Mouse (Mus musculus) forebrain, embryonic 13.5 days (tissue): ENCODE data around the gene Rack1. TPM values are rescaled to one million over a fixed set of nuclear protein-coding genes. Genes with fewer than 3 reads are reported as not detected.
"Not testable (repeated sequence)": the region's sequence is repeated elsewhere in the genome, so short reads cannot be mapped to it uniquely, and the experiment has no call there.

ENCODE experiments used
- ATAC-seq: fragments of 200-750 bp; cut with Nextera tagmentation; 2 replicates; pipeline ENCODE4 v1.8.0; 2017
- H3K27ac ChIP-seq: fragments of 300-500 bp; sonication (generic); 2 replicates; pipeline ENCODE4 v1.5.1; 2015; ENCODE audit warnings: inconsistent platforms, mild to moderate bottlenecking, moderate library complexity
- H3K27me3 ChIP-seq: fragments of 300-500 bp; sonication (generic); 2 replicates; pipeline ENCODE4 v1.6.1; 2015; ENCODE audit warnings: mild to moderate bottlenecking, inconsistent platforms
- H3K36me3 ChIP-seq: fragments of 300-500 bp; sonication (generic); 2 replicates; pipeline ENCODE4 v1.6.1; 2015; ENCODE audit warnings: mild to moderate bottlenecking, inconsistent platforms; ENCODE audit not compliant: poor library complexity, severe bottlenecking
- H3K4me1 ChIP-seq: fragments of 300-500 bp; sonication (generic); 2 replicates; pipeline ENCODE4 v1.6.1; 2015; ENCODE audit warnings: inconsistent platforms
- H3K4me2 ChIP-seq: fragments of 300-500 bp; sonication (generic); 2 replicates; pipeline ENCODE4 v1.6.1; 2015; ENCODE audit warnings: inconsistent platforms, mild to moderate bottlenecking, moderate library complexity
- H3K4me3 ChIP-seq: fragments of 300-500 bp; sonication (generic); 2 replicates; pipeline ENCODE4 v1.5.1; 2015; ENCODE audit warnings: mild to moderate bottlenecking, inconsistent platforms
- H3K9ac ChIP-seq: fragments of 300-500 bp; sonication (generic); 2 replicates; pipeline ENCODE4 v1.6.1; 2015; ENCODE audit warnings: mild to moderate bottlenecking, inconsistent platforms
- H3K9me3 ChIP-seq: fragments of 300-500 bp; sonication (generic); replicated peaks from 2 replicates; pipeline ENCODE4 v1.6.1; 2016; ENCODE audit warnings: inconsistent platforms
- WGBS: fragments of 180-500 bp; shearing (Covaris S2); methylation state at CpG from one replicate; pipeline ENCODE4 v1.1.7; 2015; 5-methylcytosine and 5-hydroxymethylcytosine counted together
- polyA plus RNA-seq: library from polyadenylated mRNA; unstranded; fragments of >200 nt; fragmentation: Nextera tagmentation; extraction: Ambion mirVana; gene quantifications from 2 replicates; pipeline ENCODE4 v1.2.1, GENCODE M21; 2015

Rack1 gene
- polyA plus RNA-seq, 1 experiment from 2014 or later, result 585 TPM

DNA sequence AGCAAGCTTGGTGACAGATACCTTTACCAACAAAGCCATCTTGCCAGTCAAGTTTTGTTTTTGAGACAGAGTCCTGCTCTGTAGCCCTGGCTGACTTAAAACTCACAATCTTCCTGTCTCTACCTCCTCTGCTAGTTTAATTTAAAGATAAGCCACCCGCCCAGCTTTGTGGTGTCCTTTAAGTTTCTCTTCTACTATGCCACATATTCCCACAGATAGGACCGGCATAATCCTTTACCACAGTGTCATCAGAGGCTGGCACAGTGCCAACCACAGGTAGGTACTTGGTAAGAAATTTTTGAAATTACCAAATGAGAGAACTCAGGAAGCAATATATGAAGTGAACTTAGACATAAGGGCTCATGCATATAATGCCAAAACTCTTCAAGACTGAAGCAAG, 10.0 kb downstream of the Rack1 start:
- Histone ChIP-seq H3K4me3 (no peak overlapping the region), H3K4me2 (no peak overlapping the region), H3K27me3 (no peaks in the 10 kb centered on the region), H3K9me3 (no peaks in the 10 kb centered on the region), H3K27ac (no peak overlapping the region), H3K9ac (no peak overlapping the region), H3K36me3 (peaks cover 91% of the 10 kb centered on the region), H3K4me1 (peaks cover 11% of the 10 kb centered on the region)
- no peak for ATAC-seq
- 83% methylated on average over 2 of the region's 2 CpGs for WGBS

DNA sequence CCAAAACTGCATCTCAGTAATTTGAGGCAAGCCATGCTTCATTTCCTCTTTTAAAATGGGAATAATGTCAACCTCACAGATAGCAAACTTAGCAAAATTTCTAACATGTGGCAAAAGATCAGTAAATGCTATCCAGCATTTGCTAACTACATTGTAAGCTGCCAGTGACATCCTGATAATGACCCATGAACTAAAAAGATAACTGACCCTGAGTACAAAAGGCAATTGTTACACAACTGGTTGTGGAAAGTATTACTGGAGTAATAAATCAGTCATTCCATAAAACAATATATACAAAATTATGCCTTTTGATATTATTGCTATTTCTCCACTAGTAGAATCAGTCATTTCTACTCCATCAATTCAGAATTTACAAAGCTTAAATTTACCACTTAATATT, 13.7 kb downstream of the Rack1 start:
- no peak for ATAC-seq
- Histone ChIP-seq H3K4me3 (no peak overlapping the region), H3K4me1 (peaks cover 28% of the 10 kb centered on the region), H3K27ac (no peak overlapping the region), H3K4me2 (no peak overlapping the region), H3K9me3 (no peaks in the 10 kb centered on the region), H3K27me3 (no peaks in the 10 kb centered on the region), H3K9ac (no peak overlapping the region), H3K36me3 (peaks cover 60% of the 10 kb centered on the region)

- Histone ChIP-seq H3K27me3 (no peaks in the 10 kb centered on the region), H3K4me1 (peaks cover 28% of the 10 kb centered on the region), H3K9me3 (no peaks in the 10 kb centered on the region), H3K36me3 (peaks cover 39% of the 10 kb centered on the region), H3K4me2 (peak overlapping the region; percentile 87), H3K27ac (no peak overlapping the region; the same call in 1 of the 2 replicates), H3K9ac (peak overlapping the region; percentile 81), H3K4me3 (peak overlapping the region; percentile 73)
- no peak for ATAC-seq
- WGBS, result 82% methylated on average over 16 of the region's 16 CpGs
Measured at GRCm38 (mm10) chr11:48815851-48816250, 15.7 kb downstream of the Rack1 start.

DNA sequence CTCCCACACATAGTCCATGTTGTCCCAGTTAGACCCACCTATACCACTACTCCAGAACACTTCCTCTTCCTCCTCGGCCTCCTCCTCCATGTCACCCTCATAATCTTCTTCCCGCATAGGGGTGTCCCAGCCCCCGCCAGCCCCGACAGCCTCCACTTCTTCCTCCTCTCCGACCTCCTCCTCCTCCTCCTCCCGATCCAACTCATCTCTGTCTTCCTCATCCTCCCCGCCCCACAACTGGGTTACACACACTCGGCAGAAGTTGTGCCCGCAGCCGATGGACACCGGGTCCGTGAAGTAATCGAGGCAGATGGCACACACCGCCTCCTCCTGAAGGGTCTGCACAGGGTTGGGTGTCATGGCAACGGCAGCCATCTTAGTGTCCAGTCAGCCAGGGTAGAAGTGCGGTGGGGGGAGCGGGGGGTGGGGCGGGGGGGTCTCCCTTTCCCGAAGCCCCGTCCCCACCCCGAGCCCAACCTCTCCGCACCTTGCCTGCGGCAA, 16.2 kb downstream of the Rack1 start:
- Histone ChIP-seq H3K4me3 (peak overlapping the region; percentile 73), H3K9me3 (no peaks in the 10 kb centered on the region), H3K27ac (peak overlapping the region; percentile 95), H3K4me1 (peaks cover 28% of the 10 kb centered on the region), H3K36me3 (peaks cover 34% of the 10 kb centered on the region), H3K27me3 (no peaks in the 10 kb centered on the region), H3K9ac (peak overlapping the region; percentile 81), H3K4me2 (peak overlapping the region; percentile 87)
- 4% methylated on average over 17 of the region's 23 CpGs for WGBS
- ATAC-seq, result peak; percentile 58

- H3K9me3 ChIP-seq, result no peaks in the 10 kb centered on the region
- peaks cover 27% of the 10 kb centered on the region for H3K36me3 ChIP-seq
- H3K4me2 ChIP-seq, result peak within 1 kb of the TSS; percentile 87
- ATAC-seq, result peak; percentile 97
- no peaks in the 10 kb centered on the region for H3K27me3 ChIP-seq
- H3K4me1 ChIP-seq, result peaks cover 28% of the 10 kb centered on the region
- H3K4me3 ChIP-seq, result peak within 1 kb of the TSS; percentile 73
- peak within 1 kb of the TSS; percentile 95 for H3K27ac ChIP-seq
- H3K9ac ChIP-seq, result peak within 1 kb of the TSS; percentile 81
- under 1% methylated on average over 70 of the region's 77 CpGs for WGBS
Measured at GRCm38 (mm10) chr11:48816800-48817665, 16.9 kb downstream of the Rack1 start, which contains the start of gene Trim41. TSS of gene Trim41 (minus strand) at chr11:48817353.

DNA sequence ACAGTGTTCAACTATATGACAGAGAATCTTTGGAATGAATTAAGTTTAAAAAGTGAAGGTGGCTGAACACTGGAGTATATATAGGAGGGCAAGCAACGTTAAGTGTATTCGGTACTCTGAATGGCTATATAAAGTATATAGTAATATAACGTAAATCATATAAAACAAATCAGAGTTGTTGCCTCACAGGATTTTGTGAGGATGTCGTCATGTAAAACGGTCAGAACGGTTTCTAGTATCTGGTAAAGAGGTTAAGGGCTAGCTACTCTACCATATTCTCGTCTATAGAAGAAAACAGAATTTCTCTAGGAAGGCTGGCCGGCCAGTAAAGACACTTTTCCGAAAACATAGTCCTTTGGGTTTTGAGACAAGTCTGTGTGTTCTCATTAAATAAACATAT, 17.7 kb downstream of the Rack1 start:
- Histone ChIP-seq H3K4me1 (peaks cover 28% of the 10 kb centered on the region), H3K9me3 (no peaks in the 10 kb centered on the region), H3K9ac (peak overlapping the region; percentile 81), H3K4me2 (peak overlapping the region; percentile 87), H3K4me3 (peak overlapping the region; percentile 73), H3K27me3 (0 out of 2 replicates have a peak, but pooled peaks cover 4% of the 10 kb centered on the region), H3K36me3 (peaks cover 20% of the 10 kb centered on the region), H3K27ac (peak overlapping the region; percentile 95)
- ATAC-seq, result 0 out of 2 replicates have a peak, but pooled peaks have one; percentile 1
- 9% methylated on average over 9 of the region's 9 CpGs for WGBS

DNA sequence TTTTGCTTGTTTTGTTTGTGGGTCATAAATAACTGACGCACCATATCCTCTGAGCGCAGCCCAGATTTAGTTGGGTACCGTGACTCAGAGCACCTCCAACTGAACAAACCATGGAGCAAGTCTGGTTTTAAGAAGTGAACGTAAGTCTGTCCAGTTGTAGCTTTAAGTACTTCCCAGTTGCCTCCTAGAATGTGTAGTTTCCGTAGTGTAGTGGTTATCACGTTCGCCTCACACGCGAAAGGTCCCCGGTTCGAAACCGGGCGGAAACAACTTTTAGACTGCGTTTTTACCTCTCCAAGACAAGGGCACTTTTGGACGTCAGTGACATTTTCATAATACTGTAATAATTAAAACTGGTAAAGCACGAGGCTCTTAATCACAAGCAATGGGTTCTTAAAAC, 18.2 kb downstream of the Rack1 start:
- H3K4me1 ChIP-seq, result peaks cover 30% of the 10 kb centered on the region
- H3K4me3 ChIP-seq, result peak overlapping the region; percentile 73
- H3K27me3 ChIP-seq, result 0 out of 2 replicates have a peak, but pooled peaks cover 6% of the 10 kb centered on the region
- no peaks in the 10 kb centered on the region for H3K9me3 ChIP-seq
- peak overlapping the region; percentile 87 for H3K4me2 ChIP-seq
- no peak for ATAC-seq
- H3K36me3 ChIP-seq, result peaks cover 15% of the 10 kb centered on the region; the same call in 1 of the 2 replicates
- H3K9ac ChIP-seq, result peak overlapping the region; percentile 81
- H3K27ac ChIP-seq, result no peak overlapping the region; the same call in 1 of the 2 replicates
- under 1% methylated on average over 16 of the region's 16 CpGs for WGBS

- Histone ChIP-seq H3K36me3 (0 out of 2 replicates have a peak, but pooled peaks cover 7% of the 10 kb centered on the region), H3K4me1 (peaks cover 34% of the 10 kb centered on the region), H3K4me3 (no peak overlapping the region), H3K9ac (no peak overlapping the region), H3K4me2 (no peak overlapping the region), H3K9me3 (no peaks in the 10 kb centered on the region), H3K27ac (no peak overlapping the region), H3K27me3 (peaks cover 17% of the 10 kb centered on the region)
- no peak for ATAC-seq
- 79% methylated on average over 7 of the region's 7 CpGs for WGBS
Measured at GRCm38 (mm10) chr11:48819614-48820307, 19.6 kb downstream of the Rack1 start.

DNA sequence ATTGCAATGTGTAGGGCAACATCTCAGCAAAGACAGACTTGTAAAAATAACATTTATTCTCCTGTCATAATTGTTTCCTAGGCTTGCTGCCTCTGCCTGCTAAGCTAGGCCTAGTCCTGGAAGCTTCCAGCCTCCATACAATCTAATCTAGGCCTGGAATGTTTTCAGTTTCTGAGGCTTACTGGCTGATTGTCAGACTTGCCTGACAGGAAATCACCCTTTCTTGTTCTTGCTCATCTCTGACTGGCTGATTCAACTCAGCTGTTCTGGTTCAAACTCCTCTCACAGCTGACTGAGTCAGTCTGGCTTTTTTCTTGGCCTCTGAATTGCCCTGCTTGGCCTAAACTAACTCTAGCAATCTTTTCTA, 20.2 kb downstream of the Rack1 start:
- H3K27me3 ChIP-seq, result peaks cover 20% of the 10 kb centered on the region
- H3K4me1 ChIP-seq, result peaks cover 30% of the 10 kb centered on the region
- H3K36me3 ChIP-seq, result 0 out of 2 replicates have a peak, but pooled peaks cover 4% of the 10 kb centered on the region
- no peak overlapping the region for H3K9ac ChIP-seq
- H3K4me3 ChIP-seq, result no peak overlapping the region
- no peaks in the 10 kb centered on the region for H3K9me3 ChIP-seq
- no peak overlapping the region for H3K4me2 ChIP-seq
- ATAC-seq, result no peak
- no peak overlapping the region for H3K27ac ChIP-seq

GRCm38 (mm10) chr11:48821299-48821698, 21.2 kb downstream of the Rack1 start:
- not testable (repeated sequence) for H3K9ac ChIP-seq, H3K27ac ChIP-seq, H3K4me2 ChIP-seq, H3K4me3 ChIP-seq, ATAC-seq, H3K36me3 ChIP-seq, H3K9me3 ChIP-seq
- H3K27me3 ChIP-seq, result peaks cover 20% of the 10 kb centered on the region
- 82% methylated on average over 14 of the region's 14 CpGs for WGBS
- H3K4me1 ChIP-seq, result peaks cover 19% of the 10 kb centered on the region

GRCm38 (mm10) chr11:48822768-48823512, 22.8 kb downstream of the Rack1 start:
- no peaks in the 10 kb centered on the region for H3K36me3 ChIP-seq
- H3K4me1 ChIP-seq, result peaks cover 22% of the 10 kb centered on the region
- H3K27me3 ChIP-seq, result peaks cover 20% of the 10 kb centered on the region
- no peaks in the 10 kb centered on the region for H3K9me3 ChIP-seq
- H3K9ac ChIP-seq, result no peak overlapping the region
- peak overlapping the region; percentile 61 for H3K4me2 ChIP-seq
- WGBS, result 36% methylated on average over 14 of the region's 14 CpGs
- no peak for ATAC-seq
- peak overlapping the region; percentile 41 for H3K4me3 ChIP-seq
- no peak overlapping the region for H3K27ac ChIP-seq
